Mouse (Mus musculus) stomach, postnatal 0 days (tissue): ENCODE data around the gene Sult6b2.

ENCODE experiments used
- CTCF ChIP-seq: IDR thresholded peaks from 2 replicates; pipeline ENCODE4 v1.5.1; 2016; ENCODE audit warnings: antibody characterized with exemption, low read depth, mild to moderate bottlenecking, moderate library complexity
- EP300 ChIP-seq: optimal IDR thresholded peaks from 2 replicates; pipeline ENCODE3; 2016; ENCODE audit warnings: antibody characterized with exemption

GRCm38 (mm10) chr6:142801687-142802086, 2.6 kb downstream of the Sult6b2 start:
- no peak for TF ChIP-seq EP300
- no peak for TF ChIP-seq CTCF
